Mouse (Mus musculus): ENCODE measurements around the gene Arhgef19. TPM values are rescaled to one million over a fixed set of nuclear protein-coding genes. Genes with fewer than 3 reads are reported as not detected.

The Arhgef19 gene
- total RNA-seq, 2 experiments from 2014 or later: 1.3 to 1.4 TPM

DNA sequence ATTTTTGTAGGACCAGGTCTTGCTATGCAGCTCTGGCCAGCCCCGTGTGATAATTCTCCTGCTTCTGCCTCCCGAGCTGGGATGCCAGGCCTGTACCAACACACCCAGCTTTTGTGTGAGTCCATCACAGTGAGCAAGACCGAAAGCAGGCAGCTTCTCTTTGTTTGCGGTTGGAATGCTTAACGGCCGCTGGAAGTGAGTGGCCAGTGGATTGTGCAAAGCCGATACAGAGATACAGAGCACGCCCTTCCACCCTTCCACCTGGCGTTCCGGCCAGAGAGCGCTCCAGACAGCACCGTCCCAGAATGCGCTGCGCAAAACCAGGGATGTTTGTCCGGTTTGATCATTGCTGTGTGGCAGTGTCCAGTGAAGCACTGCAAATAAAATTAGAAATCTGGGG is 40.0 kb downstream of the Arhgef19 start:
- DNase-seq: no peak
- intact Hi-C loops (cut with DNase I; ENCODE audit: low total_unique reads): no loop called here

DNA sequence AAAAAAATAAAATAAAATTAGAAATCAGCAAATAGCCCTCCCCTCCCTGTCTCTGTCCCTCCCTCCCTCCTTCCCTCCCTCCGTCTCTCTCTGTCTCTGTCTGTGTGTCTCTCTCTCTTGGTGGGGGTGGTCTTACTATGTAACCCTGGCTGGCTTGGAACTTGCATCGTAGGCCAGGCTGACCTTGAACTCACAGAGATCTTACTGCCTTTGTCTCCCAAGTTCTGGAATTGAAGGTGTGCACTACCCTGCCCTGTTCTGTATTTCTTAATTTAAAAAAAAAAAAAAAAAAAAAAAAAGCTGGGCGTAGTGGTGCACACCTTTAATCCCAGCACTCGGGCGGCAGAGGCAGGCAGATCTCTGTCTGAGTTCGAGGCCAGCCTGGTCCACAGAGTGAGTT is 40.5 kb downstream of the Arhgef19 start:
- intact Hi-C loops (cut with DNase I; ENCODE audit: low total_unique reads): no loop called here
- DNase-seq: no peak

DNA sequence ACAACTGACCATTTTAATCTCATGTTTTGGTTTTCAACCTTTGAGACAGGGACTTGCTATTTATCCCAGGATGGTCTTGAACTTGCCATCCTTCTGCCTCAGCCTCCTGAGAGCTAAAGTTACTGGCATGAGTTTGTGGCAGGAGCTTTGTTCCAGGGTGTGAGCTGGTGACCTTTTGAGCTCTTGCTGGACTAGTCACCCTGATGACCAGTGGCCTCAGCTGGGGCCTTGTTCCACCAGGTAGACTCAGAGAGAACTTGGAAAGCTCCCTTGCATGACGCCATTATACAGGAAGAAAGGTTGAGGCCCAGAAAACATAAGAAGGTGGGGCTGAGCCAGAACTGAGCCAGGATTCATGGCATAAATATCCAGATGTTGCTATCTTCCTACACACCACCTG is 41.2 kb downstream of the Arhgef19 start:
- DNase-seq: no peak
- intact Hi-C loops (cut with DNase I; ENCODE audit: low total_unique reads): no loop called here

DNA sequence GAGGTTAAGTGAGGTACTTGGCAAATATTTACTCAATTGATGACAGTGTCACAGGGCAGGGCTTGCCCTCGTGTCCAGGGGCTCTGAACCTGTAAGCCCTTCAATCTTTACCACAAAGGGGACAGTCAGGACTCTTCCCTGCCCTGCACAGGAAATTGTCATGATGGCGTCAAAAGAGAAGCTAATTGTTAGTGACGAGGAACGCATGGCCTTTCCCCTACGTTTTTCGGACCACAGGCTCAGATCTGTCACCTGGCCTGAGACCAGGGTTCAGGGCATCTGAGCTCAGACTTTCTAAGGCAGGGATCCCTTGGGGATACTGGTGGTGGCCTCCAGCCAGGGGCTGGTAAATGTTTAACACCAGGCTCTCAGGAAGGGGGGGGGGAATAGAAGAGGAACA is 41.9 kb downstream of the Arhgef19 start:
- DNase-seq: no peak
- intact Hi-C loops (cut with DNase I; ENCODE audit: low total_unique reads): no loop called here

DNA sequence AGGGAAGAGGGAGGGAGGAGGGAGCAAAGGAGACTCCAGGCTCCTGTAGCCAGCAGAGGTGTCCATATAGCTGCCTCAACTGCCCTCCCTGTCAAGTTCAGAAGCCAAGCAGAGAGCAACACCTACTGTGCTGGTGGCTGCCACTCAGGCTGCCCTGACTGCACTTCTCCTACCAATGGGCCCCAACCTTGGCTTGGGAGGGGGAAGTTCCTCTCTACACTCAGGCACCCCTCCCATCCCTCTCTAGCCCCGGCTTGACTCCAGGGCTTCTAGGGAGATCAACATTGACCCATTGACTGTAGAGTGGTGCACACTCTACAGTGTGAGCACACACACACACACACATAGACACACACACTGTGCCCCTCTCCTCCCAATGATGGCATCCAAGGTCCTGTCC is 42.3 kb downstream of the Arhgef19 start:
- no peak for DNase-seq
- intact Hi-C loops (cut with DNase I; ENCODE audit: low total_unique reads): no loop called here

DNA sequence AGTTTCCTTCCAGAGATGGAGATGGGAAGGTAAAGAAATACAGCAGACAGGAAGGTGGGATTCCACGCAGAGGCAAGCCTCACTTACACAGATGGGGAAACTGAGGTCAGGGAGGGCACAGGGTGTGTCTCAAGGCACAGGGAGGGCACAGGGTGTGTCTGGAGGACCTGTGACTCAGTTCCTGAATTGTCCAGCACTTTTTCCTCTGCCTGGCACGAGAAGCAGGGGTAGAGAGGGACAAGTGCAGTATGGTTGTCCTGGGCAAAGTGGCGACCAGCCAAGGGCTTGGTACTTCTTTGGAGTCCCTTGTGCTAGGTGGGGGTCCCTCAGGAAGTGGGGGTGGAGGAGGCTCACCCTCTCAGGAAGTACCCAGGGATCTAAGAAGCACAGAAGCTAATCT is 42.8 kb downstream of the Arhgef19 start:
- DNase-seq: no peak
- intact Hi-C loops (cut with DNase I; ENCODE audit: low total_unique reads): no loop called here

DNA sequence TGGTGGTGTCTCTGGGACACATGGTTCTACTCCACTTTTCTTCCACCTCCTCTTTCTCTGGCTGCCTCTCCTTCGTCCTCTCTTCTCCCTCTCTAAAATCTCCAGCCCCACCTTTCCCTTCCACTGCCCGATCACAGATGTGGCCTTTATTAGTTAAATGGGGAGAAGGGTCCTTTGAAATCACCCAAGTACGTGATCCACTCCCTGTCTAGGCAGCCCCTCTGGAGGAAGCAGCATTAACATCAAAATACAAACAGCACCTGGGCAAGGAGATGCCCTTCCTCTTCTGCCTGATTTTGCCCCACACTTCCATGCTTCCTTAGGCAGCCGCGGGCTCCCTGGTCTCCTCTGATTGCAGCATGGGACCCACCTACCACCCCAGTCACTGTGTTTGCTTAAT is 43.3 kb downstream of the Arhgef19 start:
- intact Hi-C loops (cut with DNase I; ENCODE audit: low total_unique reads): no loop called here
- no peak for DNase-seq

DNA sequence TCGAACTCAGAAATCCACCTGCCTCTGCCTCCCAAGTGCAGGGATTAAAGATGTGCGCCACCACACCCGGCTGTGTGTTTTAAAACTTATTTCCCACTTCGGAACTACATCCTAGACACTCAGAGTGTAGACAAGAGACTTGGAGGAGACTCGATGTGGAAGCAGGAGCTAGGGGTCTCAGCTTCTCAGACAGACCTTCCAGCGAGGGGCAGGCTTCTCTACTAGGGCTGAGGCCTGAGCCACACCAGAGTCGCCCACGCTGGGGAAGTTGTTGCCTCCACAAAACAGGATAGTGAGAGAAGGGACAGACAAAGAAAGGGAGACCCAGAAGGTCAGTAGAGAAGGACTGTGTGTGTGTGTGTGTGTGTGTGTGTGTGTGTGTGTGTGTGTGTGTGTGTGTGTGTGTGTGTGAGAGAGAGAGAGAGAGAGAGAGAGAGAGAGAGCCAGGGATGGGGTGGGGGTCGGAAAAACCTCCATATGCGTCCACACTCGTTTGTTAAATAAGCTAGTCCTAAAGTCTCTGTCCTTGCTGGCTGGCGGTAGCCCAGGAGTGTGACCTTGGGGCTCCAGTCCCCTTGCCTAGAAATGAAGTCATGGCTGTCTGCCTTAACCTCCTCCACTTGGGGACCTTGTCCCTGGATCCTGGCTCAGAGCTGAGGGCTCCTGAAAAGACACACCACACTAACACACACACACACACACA is 44.0 kb downstream of the Arhgef19 start:
- intact Hi-C loops (cut with DNase I; ENCODE audit: low total_unique reads): no loop called here
- DNase-seq: no peak

DNA sequence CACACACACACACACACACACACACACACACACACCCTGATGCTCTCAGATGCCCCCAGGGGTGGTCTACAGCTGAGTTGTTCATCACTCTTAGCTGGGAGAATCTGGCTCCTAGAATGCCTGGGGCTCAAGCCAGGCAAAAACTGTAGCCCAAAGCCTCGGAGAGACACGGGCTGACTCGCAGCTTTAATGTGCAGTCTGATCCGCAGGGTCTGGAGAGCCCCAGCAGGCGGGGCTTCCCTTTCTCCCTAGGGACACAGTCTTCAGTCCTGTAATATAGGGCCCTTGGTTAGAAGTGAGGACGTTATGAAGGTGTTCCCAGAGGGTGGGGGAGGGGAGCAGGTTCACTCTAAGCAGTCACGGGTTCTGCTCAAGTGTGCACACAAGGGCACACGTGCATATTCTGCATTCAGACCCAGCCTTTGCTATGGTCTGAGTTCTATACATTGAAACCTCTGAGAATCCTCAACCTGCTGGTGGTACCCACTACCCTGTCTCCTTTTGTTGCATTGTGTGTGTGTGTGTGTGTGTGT is 44.6 kb downstream of the Arhgef19 start:
- intact Hi-C loops (cut with DNase I; ENCODE audit: low total_unique reads): no loop called here
- no peak for DNase-seq

DNA sequence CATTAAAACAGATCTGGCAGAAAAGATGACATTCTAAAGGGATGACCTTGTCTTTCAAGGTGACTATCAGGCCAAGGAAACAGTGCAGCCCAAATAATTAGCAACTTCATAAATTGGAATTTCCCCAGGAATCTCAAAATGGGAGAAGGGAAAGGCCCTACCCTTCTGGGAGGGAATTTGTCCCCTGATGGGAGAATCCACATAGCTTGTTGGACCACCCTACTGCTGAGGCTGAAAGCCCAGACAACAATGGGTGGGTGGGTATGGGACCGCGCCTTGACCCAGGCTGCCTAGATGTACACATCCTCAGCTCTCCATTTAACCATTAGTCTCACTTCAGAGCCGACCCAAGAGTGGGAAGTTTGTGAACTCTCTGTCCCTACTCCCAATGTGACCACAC is 45.2 kb downstream of the Arhgef19 start:
- intact Hi-C loops (cut with DNase I; ENCODE audit: low total_unique reads): no loop called here
- DNase-seq: no peak

DNA sequence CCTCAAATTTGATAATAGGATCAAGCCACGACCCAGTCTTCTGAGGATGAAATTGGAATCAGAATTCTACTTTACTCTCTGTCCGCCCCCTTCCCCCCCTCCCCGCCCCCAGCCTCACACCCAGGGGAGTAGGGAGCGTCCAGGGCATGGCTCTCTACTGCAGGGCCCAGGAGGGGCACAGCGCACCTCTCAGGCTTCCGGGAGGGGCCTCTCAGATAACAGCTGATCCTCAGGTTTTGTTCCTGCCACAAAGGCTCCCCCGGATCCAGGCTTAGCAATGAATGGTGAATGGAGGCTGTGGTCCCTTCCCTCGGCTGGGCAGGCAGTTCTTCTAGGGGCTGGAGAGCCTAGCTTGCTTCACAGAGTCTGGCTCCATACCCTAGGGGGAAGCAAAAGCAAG is 45.8 kb downstream of the Arhgef19 start:
- intact Hi-C loops (cut with DNase I; ENCODE audit: low total_unique reads): no loop called here
- DNase-seq: no peak

DNA sequence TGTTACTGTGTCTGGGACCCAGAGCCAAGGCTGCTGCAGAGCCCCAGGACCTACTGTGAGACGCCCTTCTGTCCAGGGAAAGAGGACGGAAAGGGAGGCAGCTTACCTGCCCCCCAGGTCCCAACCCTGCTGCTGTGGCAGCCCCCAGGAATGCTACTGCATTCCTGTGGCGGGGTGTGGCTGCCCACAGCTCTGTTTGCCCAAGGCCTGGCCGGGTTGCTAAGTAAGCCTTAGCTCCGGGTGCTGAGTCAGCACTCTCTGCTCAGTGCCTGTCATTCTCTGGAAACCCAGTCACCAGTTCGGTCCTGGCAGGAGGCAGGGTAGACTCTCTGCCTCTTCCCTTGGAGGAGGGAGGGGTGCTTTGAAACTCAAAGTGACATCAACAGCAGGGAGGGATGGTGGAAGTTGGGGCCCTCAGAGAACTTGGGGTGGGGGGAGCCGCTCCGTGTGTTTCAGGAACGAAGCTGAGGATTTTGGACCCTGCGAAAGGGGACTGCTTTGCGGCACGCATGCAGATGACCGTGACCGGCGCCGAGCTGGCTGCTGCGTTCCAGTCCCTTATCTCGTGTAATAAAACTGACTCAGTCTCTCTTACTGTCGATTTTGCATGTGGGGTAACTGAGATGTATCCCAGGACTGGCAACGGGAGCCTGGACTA is 47.7 kb downstream of the Arhgef19 start:
- DNase-seq: no peak
- intact Hi-C loops (cut with DNase I; ENCODE audit: low total_unique reads): no loop called here

DNA sequence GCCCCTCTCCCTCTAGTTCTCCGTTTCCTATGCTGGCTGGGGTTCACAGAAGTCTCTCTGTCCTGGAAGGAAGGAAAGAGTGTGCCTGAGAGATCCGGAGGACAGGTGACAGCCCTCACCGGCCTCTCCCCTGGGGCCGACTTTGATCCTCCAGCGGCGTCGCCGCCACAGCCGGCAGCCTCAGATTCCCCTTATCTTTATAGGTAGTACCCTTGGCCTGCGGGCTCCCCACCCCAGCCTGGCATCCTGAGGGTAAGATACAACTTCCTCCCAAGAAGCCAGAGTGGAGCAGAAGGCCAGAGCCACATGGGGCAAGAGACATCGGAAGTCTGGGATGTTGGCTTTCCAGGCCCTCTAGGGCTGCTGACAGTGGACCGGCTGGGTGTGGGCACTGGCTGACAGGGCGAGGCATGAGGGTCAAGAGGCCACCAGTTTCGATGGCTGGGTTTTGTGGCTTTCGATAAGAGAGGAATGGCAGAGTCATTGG is 48.3 kb downstream of the Arhgef19 start:
- no peak for DNase-seq
- intact Hi-C loops (cut with DNase I; ENCODE audit: low total_unique reads): no loop called here

DNA sequence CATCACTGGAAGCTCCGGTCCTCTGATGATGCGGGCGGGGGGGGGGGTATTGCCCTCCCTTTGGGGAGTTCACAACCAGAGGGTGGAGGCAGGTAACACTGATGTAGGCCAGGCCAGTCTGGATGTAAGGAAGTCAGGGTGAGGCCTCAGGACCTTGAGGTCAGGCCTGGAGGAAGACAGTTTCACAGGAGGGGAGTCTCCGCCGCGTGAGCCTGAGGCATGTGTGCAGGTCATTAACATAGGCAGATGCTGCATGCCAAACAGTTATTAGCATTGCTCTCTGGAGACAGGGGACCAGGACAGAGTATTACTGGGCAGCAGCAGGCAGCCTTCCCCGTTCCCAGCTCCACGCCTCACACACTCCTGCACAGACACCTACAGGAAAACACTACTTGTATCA is 48.9 kb downstream of the Arhgef19 start:
- no peak for DNase-seq
- intact Hi-C loops (cut with DNase I; ENCODE audit: low total_unique reads): no loop called here

DNA sequence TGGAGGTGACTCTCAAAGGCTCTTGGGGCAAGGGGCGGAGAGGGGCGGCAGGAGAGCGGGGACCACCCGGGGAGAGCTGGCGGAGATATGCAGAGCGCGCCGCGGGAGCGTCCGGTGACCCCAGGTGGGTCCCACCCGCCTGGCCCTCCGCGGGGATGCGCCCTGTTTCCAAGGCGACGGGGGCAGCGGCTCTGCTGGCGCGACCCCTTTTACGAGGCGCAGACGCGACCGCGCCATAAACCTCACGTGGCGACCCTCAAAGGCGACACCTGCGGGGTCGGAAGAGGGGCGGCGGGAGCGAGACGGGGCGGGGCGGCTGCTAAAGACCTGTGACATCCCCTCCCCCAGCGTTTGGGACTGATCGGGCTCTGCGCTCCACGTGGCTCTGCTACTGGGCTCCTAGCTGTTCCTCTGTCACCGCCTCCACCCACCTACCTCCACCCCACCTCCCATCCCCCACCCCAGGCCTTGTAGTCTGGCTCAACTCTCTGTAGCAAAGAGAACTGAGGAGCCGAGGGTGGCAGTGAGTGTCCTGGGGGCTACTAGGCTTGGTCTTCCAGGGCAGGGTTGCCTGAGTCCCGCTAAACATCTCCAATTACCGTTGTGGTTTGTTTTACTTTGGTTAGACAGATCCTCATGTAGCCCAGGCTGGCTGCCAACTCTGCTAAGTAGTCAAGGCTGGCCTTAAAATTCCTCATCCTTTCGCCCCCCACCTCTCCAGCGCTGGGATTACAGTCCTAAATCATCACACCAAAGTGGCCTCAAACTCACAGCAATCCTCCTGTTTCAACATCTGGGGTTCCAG is 52.5 kb downstream of the Arhgef19 start:
- no peak for DNase-seq
- intact Hi-C loops (cut with DNase I; ENCODE audit: low total_unique reads): no loop called here

DNA sequence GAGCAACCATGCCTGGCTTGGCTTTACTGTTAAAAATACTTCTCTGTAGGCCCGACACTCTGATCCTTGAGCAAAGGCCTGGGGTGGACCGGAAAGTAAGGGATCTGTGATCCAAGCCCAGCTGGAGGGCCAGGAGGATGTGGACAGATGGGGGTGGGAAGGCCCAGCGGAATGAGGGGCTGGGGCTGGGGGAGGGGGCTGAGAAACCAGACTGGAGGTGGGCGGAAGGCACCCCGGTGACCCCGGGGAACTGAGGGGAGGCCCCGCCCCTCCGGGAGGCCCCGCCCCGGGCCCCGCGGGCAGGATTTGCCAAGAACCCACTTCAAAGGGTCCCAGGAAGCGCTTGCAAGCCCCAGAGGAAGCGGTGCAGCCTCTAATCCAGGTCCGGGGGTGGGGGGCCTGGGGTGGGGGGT is 56.5 kb downstream of the Arhgef19 start:
- no peak for DNase-seq
- intact Hi-C loops (cut with DNase I; ENCODE audit: low total_unique reads): no loop called here

DNA sequence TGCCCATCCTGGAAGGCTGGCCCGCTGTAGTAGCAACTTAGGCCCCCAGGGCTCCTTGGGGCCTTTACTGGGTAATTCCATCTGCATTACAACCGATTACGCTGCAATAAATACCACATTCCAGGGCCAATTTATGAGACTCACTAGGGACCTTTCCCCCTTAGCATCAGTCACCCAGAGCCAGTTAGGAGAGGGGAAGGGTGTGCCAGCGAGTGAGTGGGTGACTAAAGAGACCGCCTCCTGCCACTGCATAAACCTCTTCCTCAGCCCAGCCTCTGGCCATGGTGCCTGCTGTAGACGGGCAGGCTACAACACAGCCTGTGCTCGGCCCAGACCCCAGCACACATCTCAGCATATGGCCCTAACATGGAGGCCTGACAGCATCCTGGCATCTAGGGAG is 58.6 kb downstream of the Arhgef19 start:
- no peak for DNase-seq
- intact Hi-C loops (cut with DNase I; ENCODE audit: low total_unique reads): no loop called here

DNA sequence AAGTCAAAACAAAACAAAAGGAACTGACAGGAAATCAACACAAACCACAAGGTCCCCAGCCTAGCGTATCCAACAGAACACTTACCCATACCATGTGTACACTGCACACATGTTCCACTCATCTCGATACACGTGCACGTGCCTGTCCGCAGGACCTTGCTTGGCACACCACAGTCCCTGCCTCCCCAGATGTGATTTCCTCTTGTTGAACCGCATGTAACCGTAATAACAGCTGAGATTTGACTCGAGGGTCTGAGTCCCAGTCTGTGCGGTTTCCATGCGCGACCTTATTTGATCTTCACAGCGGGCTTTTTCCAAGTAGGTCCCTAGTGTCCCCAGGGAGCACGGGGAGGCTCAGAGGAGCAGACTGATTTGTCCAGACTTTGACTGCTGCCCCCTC is 60.1 kb downstream of the Arhgef19 start:
- intact Hi-C loops (cut with DNase I; ENCODE audit: low total_unique reads): no loop called here
- no peak for DNase-seq

DNA sequence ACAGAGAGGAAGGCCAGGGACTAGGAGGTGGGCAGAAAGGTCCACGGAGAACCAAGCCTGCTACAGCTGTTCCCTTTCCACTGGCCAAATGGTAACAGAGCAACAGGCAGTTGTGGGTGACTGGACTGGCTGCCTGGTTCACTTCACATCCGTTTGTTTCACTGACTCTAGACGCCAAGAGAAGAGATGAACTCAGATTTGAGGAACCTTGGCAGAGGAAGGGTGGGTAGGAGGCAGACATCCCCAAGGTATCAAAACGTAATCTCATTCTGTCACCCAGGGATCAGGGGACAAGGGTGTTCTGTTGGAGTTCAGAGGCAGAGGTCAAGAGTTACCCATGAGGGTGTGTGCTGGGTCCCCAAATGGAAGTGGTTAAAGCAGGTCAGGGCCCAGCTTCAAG is 60.9 kb downstream of the Arhgef19 start:
- DNase-seq: no peak
- intact Hi-C loops (cut with DNase I; ENCODE audit: low total_unique reads): no loop called here

DNA sequence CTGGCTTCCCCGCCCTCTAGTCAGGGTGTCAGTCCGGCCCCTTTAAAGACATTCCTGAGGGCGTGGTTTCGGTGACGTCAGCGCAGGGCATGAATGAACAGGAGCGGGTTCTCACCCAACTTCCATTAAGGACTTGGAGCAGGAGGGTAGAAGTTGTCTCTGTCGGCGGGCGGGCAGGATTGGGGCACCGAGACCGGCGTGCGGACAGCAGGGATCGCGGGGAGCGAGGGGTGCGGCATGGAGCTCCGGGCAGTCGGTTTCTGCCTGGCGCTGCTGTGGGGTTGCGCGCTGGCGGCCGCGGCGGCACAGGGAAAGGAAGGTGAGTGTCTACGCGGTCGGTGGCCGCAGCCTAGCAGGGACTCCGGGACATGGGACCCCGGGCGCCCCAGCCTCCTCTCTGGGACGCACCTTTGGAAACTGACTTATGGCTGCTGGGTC is 61.8 kb downstream of the Arhgef19 start, which contains the start of gene Epha2:
Gene Epha2, plus strand, starts transcription at position 125 of the 438 bp plus-strand sequence.
- intact Hi-C loops (cut with DNase I; ENCODE audit: low total_unique reads): no loop called here
- DNase-seq: peak; percentile 81

Measured in gastrocnemius, postnatal 14 days (tissue).